Mouse (Mus musculus): Measurements from ENCODE around the gene Zfand3. TPM values are rescaled to one million over a fixed set of nuclear protein-coding genes. Genes with fewer than 3 reads are reported as not detected.

Gene Zfand3
- polyA plus RNA-seq, 1 experiment, result 138 TPM

- no peak overlapping the region for H3K4me3 ChIP-seq
- no peak overlapping the region for H3ac ChIP-seq (ENCODE audit: control insufficient read depth, insufficient read length)
- no peak for TF ChIP-seq POLR2A (IDR thresholded peaks at IDR 0.05; ENCODE audit: insufficient read length, low read depth)
- TF ChIP-seq POLR2AphosphoS2 (IDR thresholded peaks at IDR 0.05; ENCODE audit: insufficient read length, low read depth), result no peak
- TF ChIP-seq USF1 (IDR thresholded peaks at IDR 0.05; ENCODE audit: low read depth), result no peak
- TF ChIP-seq SRF (IDR thresholded peaks at IDR 0.05; ENCODE audit: control insufficient read depth, insufficient read length, low read depth), result no peak
- no peak for TF ChIP-seq REST (IDR thresholded peaks at IDR 0.05; ENCODE audit: insufficient read depth, insufficient read length)
- no peak for TF ChIP-seq MYOD1 (IDR thresholded peaks at IDR 0.05; ENCODE audit: control insufficient read depth in 1 of 3, insufficient read length in 2 of 3, low read depth in 2 of 3)
- TF ChIP-seq MYOG (IDR thresholded peaks at IDR 0.05; ENCODE audit: control insufficient read depth in 1 of 3, insufficient read depth in 1 of 3, insufficient read length in 2 of 3, low read depth in 2 of 3), result no peak
- no peak for TF ChIP-seq MAX (IDR thresholded peaks at IDR 0.05; ENCODE audit: low read depth)
- TF ChIP-seq TCF12 (IDR thresholded peaks at IDR 0.05; ENCODE audit: insufficient read depth, poor library complexity, severe bottlenecking), result no peak
- H3K4me2 ChIP-seq (ENCODE audit: low read depth), result no peak overlapping the region
- no peaks in the 10 kb centered on the region for H3K27me3 ChIP-seq (ENCODE audit: control insufficient read depth, insufficient read depth, insufficient read length)
- H3K79me2 ChIP-seq (ENCODE audit: control insufficient read depth, insufficient read depth), result peaks cover 42% of the 10 kb centered on the region
- peaks cover 10% of the 10 kb centered on the region for H3K36me3 ChIP-seq (ENCODE audit: control insufficient read depth, insufficient read depth)
These were observed 192.1 kb downstream of the Zfand3 start for GRCm38 (mm10) chr17:30196401-30197279.

- Histone ChIP-seq H3K79me2 (ENCODE audit: control insufficient read depth, insufficient read depth) (peaks cover 50% of the 10 kb centered on the region), H3K4me2 (ENCODE audit: low read depth) (no peak overlapping the region), H3K36me3 (ENCODE audit: control insufficient read depth, insufficient read depth) (peaks cover 10% of the 10 kb centered on the region), H3K27me3 (ENCODE audit: control insufficient read depth, insufficient read depth, insufficient read length) (no peaks in the 10 kb centered on the region), H3ac (ENCODE audit: control insufficient read depth, insufficient read length) (no peak overlapping the region), H3K4me3 (no peak overlapping the region)
- TF ChIP-seq POLR2A (IDR thresholded peaks at IDR 0.05; ENCODE audit: insufficient read length, low read depth) (no peak), POLR2AphosphoS2 (IDR thresholded peaks at IDR 0.05; ENCODE audit: insufficient read length, low read depth) (no peak), TCF3 (IDR thresholded peaks at IDR 0.05; ENCODE audit: insufficient read length, low read depth) (no peak), TCF12 (IDR thresholded peaks at IDR 0.05; ENCODE audit: insufficient read depth, poor library complexity, severe bottlenecking) (no peak), CEBPB (IDR thresholded peaks at IDR 0.05; ENCODE audit: insufficient read depth, poor library complexity, severe bottlenecking) (no peak), MYOD1 (IDR thresholded peaks at IDR 0.05; ENCODE audit: control insufficient read depth in 1 of 3, insufficient read length in 2 of 3, low read depth in 2 of 3) (peak in 2 of 3 experiments; percentile 3 to 39), SRF (IDR thresholded peaks at IDR 0.05; ENCODE audit: control insufficient read depth, insufficient read length, low read depth) (no peak), MAX (IDR thresholded peaks at IDR 0.05; ENCODE audit: low read depth) (no peak), REST (IDR thresholded peaks at IDR 0.05; ENCODE audit: insufficient read depth, insufficient read length) (no peak), MYOG (IDR thresholded peaks at IDR 0.05; ENCODE audit: control insufficient read depth in 1 of 3, insufficient read depth in 1 of 3, insufficient read length in 2 of 3, low read depth in 2 of 3) (peak in 1 of 3 experiments; percentile 35), USF1 (IDR thresholded peaks at IDR 0.05; ENCODE audit: low read depth) (no peak), E2F4 (IDR thresholded peaks at IDR 0.05; ENCODE audit: insufficient read depth) (no peak)
These were observed 192.9 kb downstream of the Zfand3 start for GRCm38 (mm10) chr17:30197280-30198030.

GRCm38 (mm10) chr17:30198422-30198821 lies 193.9 kb downstream of the Zfand3 start:
- no peak overlapping the region for H3K4me3 ChIP-seq
- H3K27me3 ChIP-seq (ENCODE audit: control insufficient read depth, insufficient read depth, insufficient read length), result no peaks in the 10 kb centered on the region
- H3K79me2 ChIP-seq (ENCODE audit: control insufficient read depth, insufficient read depth), result peaks cover 49% of the 10 kb centered on the region
- no peak for TF ChIP-seq E2F4 (IDR thresholded peaks at IDR 0.05; ENCODE audit: insufficient read depth)
- H3K4me2 ChIP-seq (ENCODE audit: low read depth), result no peak overlapping the region
- peaks cover 10% of the 10 kb centered on the region for H3K36me3 ChIP-seq (ENCODE audit: control insufficient read depth, insufficient read depth)
- H3ac ChIP-seq (ENCODE audit: control insufficient read depth, insufficient read length), result no peak overlapping the region

GRCm38 (mm10) chr17:30199374-30200247 lies 195.1 kb downstream of the Zfand3 start:
- no peak overlapping the region for H3K4me3 ChIP-seq
- peaks cover 7% of the 10 kb centered on the region for H3K36me3 ChIP-seq (ENCODE audit: control insufficient read depth, insufficient read depth)
- H3ac ChIP-seq (ENCODE audit: control insufficient read depth, insufficient read length), result no peak overlapping the region
- peaks cover 56% of the 10 kb centered on the region for H3K79me2 ChIP-seq (ENCODE audit: control insufficient read depth, insufficient read depth)
- TF ChIP-seq TCF3 (IDR thresholded peaks at IDR 0.05; ENCODE audit: insufficient read length, low read depth) (no peak), MYOG (IDR thresholded peaks at IDR 0.05; ENCODE audit: control insufficient read depth in 1 of 3, insufficient read depth in 1 of 3, insufficient read length in 2 of 3, low read depth in 2 of 3) (no peak), POLR2A (IDR thresholded peaks at IDR 0.05; ENCODE audit: insufficient read length, low read depth) (peak; percentile 12)
- H3K4me2 ChIP-seq (ENCODE audit: low read depth), result no peak overlapping the region
- H3K27me3 ChIP-seq (ENCODE audit: control insufficient read depth, insufficient read depth, insufficient read length), result no peaks in the 10 kb centered on the region
